Mouse (Mus musculus) embryonic fibroblast, embryonic 13.5 days (primary cell): ENCODE results near the gene H2al1b.
"Not testable (repeated sequence)": the region's sequence is repeated elsewhere in the genome, so short reads cannot be mapped to it uniquely, and the experiment has no call there.

Experiments
- CTCF ChIP-seq: IDR thresholded peaks from 2 replicates; pipeline ENCODE4 v1.5.1; 2011; ENCODE audit warnings: mild to moderate bottlenecking, control low read depth, low read length, moderate library complexity, borderline replicate concordance; ENCODE audit not compliant: insufficient read depth
- POLR2A ChIP-seq: IDR thresholded peaks from 2 replicates; pipeline ENCODE4 v1.6.1; 2011; ENCODE audit warnings: low read depth, mild to moderate bottlenecking, control low read depth, low read length, moderate library complexity

- TF ChIP-seq POLR2A, CTCF: not testable (repeated sequence)
Measured at GRCm38 (mm10) chrX:11324359-11324758, 22.1 kb downstream of the H2al1b start, which contains the start of gene H2al1i.
